Mouse (Mus musculus) thymus, postnatal 14 days (tissue): ENCODE results near the gene Engase.
A peak's percentile ranks its signal among the peaks of the same experiment; 100 is the strongest.

Experiments
- DNase-seq: peaks from one replicate; pipeline ENCODE4 v3.0.0; 2021

Gene Engase

DNA sequence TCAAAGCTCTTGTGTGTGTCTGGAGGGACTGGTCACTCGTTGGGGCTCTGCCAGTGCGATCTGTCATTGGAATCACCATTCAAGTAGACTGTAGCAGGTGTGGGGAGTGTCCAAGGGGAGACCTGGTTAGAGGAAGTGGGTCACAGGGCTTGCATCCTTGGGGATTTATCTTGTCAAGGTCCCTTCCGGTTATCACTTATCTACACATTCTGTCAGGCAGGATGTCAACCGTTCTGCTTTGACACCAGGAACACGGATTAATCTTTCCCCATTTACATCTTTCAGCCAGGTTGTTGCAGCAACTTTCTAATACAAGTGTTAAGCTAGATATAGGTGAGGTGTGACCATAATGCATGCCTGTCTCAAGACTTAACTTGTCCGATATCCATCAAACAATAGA is 20.8 kb upstream of the Engase start:
- no peak for DNase-seq

- no peak for DNase-seq
These were observed 19.7 kb upstream of the Engase start for GRCm38 (mm10) chr11:118456937-118457336.

DNA sequence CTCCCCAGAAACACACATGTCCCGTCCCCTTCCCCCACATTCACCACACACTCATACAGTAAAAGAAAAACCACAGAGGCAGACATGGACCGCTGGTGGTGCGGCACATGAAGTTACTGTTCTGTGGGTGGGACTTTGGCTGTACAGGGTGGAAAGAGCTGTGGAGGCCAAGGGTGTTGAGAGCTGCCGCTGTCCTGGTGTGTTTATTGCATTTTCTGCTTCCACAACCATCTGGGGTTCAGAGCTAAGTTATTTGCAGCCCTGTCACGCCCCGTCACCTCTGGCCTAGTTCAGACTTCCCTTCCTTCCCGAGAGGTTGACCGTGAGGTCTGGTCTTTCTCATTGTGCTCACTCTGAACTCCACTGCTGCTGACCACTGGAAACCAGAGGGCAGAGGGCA is 17.6 kb upstream of the Engase start:
- peak; percentile 47 for DNase-seq

DNA sequence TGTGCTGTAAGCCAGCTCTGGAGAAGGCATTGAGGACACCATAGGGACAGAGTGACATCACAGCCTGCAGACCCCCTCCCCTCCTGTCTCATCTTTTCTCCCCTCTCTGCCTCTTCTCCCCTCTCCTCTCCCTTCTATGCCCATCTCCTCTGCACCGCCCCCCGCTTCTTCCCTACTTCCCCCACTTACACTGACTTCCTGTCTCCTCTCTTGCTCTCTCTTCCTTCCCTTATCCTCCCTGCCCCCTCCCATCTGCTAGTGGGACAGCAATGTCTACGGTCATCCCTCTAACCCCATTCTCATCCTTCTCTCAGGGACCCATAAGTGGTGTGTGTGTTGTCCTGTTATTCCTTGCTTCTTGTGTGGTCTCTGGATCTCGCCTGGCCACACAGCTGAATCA is 17.1 kb upstream of the Engase start:
- peak; percentile 62 for DNase-seq

DNA sequence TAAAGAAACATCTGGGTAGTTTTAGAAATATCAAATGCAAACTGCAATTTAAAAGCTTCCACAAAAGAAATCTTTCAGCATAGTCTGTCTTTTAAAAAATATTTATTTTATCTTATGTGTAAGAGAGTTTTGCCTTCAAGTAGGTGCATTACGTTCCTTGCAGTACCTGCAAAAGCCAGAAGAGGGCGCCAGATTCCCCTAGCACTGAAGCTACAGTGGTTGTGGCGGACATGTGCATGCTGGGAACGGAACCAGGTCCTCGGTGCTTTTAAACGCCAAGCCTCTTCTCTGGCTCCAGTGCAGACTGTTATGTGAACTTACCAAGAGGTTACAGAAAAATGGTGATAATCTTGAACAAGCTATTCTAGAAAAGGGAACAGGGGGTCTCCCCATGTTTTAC is 16.3 kb upstream of the Engase start:
- peak; percentile 59 for DNase-seq

DNA sequence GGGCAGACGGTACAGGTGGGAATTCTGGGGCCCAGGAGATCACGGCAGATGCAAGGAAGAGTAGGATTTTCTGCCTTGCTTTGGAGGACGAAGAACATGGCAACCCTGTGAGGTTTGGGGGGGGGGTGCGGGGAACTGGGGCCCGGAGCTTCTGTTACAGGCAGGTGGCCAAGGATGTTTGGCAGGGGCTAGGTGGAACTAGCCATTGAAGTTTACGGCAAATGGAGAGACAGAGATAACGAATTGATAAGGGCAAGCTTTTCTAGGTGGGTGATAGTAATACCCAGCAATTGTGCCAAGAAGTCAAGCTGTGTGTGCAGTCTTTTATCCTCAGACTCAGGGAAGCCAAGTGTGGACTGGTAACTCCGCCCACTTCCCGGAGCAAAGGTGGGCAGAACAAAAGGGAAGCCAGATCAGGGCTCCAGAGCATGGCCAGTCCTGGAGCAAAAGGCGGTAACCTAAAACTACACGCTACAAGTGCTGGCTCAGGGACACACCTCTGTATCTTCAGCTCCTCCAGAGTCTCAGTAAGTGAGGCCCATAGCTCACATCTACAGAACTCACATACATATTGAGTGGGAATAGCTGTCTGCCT is 9.1 kb upstream of the Engase start:
- DNase-seq = peak; percentile 52

- no peak for DNase-seq
These were observed 7.0 kb upstream of the Engase start for GRCm38 (mm10) chr11:118469509-118470160.

DNA sequence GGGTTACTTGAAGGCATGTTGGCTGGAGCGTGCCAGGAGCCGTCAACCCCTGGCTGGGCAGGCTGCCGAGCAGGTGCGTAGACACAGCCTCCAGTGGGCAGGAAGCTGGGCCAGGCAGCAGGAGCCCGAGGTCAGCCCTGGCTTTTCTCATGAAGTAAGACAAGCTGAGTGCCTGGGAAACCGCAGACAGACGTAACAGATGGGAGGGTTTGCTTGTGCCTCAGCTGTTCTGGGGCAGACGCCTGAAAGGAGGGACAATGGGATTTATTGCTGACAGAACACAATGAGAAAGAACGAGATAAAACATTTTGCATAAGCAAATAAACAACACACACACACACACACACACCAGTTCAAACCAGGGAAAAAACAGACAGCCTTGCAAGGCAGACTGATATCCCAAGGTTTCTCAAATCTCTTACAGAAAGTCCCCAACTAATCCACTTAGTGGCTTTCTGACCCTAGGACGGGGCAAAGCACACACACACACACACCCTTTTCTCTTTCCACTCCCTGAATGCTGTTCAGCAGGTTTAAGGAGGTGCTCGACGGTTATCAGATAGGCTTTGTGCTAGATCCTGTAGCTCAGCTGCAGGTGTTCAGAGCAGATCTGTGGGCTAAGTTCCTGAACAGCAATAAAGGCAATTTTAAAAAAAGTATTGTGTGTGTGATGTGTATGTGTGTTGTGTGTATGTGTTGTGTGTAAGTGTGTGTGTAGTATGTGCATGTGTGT is 6.2 kb upstream of the Engase start:
- peak; percentile 84 for DNase-seq

GRCm38 (mm10) chr11:118471676-118472075 is 5.0 kb upstream of the Engase start:
- peak; percentile 54 for DNase-seq

DNA sequence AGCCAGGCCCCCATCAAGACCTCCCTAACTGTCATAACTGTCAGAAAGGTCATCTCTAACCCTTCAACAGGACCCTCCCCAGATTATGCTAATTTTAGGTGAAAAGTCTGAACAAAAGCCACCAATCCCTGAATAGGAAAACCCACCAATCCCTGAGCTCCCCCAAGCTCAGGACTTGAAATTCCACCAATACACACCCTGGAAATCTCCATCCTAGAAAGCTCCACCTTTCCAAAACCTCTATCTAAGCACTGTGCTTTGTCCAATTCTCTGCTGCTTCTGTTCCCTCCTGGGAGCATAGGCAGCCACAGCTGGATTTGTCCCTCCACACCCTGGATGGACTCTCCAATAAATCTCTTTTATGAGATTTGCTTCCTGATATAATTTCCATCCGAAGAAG is 3.5 kb upstream of the Engase start:
- DNase-seq = no peak

- no peak for DNase-seq
These were observed 2.7 kb upstream of the Engase start for GRCm38 (mm10) chr11:118473842-118474500.

DNA sequence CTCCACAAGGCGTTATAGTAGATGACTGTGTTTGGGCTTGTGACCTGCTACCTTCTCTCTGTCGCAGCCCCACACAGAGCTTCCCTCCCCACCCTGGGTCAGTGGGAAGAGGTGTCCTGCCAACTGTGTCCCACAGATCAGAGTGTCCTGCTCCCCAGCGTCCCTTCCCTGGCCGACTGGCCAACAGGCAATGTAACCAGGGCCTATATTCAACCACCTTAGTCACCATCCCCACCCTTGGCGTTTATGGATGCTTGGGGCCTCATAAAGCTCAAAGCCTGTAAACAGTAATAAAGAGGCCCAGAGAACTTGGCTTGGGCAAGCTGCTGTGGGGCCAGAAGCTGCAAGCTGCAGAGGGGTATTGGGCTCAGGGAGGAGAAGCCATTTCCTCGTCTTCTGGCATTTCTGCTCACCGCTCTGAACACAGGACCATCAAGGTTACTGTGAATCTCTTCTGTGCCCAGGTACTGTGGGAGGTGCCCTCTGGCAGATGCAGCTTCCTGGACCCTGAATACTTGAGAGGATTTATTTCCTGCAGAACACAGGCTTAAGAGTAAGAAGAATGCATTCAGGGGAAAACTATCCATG is 1.0 kb upstream of the Engase start:
- DNase-seq = no peak

DNA sequence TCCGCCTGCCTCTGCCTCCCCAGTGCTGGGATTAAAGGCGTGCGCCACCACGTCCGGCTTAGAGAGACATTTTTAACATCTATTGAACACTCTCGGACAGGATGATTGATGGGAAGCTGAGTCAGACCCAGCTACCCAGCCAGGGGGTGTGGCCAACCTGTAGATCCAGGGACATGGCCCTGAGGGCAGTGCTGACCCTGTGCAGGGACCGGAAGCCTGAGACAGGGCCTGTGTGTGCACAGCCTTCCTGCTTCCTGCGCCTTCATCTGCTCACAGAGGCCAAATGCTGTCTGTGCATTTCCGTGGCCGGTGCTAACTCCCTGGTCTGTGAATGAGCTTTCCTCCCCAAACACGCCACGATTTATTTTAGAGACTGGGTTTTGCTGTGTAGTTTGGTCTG is 3.1 kb downstream of the Engase start:
- no peak for DNase-seq

DNA sequence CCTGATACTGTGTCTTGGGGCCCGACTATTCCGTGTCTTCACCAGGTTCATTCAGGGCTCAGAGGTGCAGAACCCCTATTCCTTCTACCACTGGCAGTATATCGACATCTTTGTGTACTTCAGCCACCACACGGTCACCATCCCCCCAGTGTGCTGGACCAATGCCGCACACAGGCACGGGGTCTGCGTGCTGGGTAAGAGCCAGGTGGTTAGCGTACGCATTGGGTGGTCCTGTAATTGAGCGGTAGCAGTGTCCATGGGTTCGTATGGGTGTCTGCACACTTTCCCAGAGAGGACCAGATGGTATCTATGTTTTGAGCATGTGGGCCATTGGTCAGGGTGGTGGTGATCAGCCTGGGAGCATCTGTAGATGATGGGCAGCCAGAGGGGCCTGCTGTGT is 4.6 kb downstream of the Engase start:
- no peak for DNase-seq

DNA sequence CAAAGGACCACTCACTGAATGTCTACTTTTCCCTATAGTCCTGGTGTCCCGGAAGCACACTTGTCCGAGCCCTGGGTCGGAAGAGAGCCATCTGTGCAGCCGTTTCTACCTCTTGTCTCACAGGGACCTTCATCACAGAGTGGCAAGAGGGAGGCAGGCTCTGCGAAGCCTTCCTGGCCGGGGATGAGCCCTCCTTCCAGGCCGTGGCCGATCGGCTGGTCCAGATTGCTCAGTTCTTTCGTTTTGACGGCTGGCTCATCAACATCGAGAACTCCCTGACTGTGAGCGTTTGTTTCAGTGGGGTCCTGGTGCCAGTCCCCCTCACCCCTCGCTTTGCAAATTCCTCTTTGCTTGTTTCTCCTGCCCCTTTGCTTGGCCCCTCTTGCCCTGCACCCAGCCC is 5.1 kb downstream of the Engase start:
- no peak for DNase-seq

DNA sequence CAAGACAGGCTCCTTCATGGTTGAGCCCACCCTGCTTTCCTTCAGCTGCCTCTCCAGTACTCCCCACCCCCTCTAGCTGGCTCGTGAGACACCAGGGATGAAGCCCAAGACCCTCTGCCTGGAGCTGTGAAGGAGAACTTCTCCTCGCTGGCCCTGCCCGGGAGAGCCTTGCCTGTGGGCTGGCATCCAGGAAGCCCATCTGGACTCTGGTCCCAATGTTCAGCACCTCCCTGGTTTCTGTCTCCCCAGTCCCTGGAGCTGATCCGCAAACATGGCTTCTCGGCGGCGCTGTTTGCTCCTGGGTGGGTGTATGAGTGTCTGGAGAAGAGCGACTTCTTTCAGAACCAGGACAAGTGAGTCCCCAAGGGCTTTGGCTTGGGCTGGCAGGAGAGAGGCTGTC is 7.5 kb downstream of the Engase start:
- no peak for DNase-seq

GRCm38 (mm10) chr11:118485338-118485737 is 8.7 kb downstream of the Engase start:
- no peak for DNase-seq

DNA sequence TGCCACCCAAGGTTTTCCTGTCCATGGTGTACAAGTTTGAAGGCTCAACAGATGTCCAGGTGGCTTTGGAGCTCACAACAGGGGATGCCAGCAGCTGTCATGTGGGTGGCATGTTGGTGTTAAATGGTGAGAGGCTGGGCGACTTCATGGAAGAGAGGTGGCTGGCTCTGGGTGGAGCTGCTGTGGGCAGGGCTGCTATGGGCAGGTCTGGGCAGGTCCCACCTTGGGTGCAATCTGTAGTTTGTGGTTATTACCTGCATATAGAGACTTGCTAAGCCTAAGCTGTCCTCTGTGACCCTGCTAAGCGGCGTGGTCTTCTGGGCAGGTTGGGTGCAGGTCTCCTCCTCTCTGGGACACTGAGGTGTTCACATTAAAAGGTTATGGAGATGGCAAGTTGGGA is 9.2 kb downstream of the Engase start:
- DNase-seq = no peak

DNA sequence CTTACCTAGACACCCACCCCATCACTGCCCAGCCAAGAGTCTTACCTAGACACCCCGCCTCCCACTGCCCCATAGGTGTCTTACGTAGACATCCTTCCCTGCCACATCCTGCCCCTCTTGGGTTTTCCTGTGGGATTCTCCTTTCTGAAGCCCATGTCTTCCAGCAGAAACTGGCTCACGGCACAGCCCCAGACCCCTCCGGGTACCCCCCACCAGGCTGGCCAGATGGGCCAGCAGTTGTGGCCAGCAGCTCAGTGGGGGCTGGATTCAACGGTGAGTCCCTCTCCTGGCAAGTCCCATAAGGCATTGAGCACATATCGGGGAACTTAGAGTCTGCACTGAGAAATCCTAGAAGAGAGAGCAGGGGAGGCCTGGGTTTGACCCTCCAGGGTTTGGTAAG is 9.7 kb downstream of the Engase start:
- no peak for DNase-seq

DNA sequence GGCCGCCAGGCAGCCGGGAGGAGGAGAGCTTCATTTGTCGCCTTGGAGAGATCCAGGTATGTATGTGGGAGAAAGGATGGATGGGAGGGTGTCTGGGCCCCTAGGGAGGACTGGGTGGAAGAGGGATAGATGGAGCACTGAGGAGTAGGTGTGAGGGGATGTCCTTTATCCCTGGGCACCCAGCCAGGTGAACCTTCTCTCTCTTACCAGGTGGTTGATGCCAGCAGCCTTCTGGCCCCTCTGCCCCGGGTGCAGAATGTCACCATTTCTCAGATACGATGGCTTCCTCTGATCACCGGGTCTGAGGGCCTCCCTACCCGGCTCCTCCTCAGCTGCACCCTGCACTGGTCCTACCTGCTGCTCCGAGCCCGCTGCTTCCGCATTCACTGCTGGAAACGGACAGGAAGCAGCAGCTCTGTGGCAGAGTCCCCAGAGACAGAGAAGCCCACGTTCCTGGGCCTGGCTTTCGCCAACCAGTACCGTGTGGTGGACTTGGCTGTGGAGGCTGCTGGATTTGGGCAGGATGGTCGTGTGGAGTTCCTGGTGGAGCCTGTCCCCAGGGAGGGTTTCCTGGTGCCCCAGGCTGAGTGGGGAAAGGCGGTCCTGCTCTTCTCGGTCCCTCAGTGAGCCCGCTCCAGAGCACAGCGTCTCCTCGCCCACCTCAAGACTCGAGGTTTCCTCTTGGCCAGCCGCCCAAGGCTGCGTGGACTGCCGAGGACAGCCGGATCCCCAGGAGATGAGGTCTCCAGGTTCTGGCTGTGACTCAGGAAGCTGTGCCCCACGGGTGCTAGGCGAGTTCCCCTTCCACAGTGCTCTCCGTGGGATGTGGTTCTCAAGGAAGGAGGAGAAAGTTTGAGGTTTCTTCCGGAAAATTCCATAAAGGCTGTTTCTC is 10.5 kb downstream of the Engase start:
- DNase-seq = no peak

DNA sequence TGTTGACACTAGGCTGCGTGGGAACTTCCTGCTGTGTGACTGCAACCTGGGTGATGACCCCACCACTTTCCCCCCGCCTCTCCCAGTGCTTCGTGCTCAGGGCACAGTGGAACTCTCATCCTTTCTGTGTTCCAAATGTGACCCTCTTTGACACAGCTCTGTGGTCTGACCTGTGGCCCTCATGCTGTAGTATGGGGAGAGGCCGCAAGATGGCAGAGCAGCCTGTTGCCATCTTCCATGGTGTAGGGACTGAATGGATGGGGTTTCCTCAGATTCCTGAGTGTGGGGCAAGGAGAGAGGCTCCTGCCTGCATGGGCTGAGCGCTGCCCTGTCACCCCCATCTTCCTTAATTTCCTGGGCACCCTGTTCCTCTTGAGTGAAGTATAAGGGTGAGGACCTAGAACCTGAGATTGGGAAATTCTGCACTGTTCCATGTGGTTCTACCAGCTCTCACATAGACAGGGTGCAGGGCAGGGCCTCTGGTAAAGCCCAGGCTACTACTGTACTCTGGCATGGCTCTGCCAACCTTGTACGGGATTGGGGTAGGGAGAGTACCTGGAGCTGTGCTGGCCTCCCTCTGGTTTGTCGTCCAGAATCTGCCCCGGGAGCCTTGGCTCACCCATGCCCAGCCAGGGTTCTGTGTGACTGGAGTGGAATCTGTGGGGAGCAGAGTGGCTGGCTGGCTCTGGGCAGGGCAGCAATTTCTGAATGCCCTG is 11.7 kb downstream of the Engase start:
- DNase-seq = no peak

- DNase-seq = no peak
These were observed 12.3 kb downstream of the Engase start for GRCm38 (mm10) chr11:118488907-118489270.
